Mouse (Mus musculus) MEL (cell line): Measurements from ENCODE around the gene Mrpl49. TPM values are rescaled to one million over a fixed set of nuclear protein-coding genes. Genes with fewer than 3 reads are reported as not detected.

Experiments used
- DNase-seq: peaks from one replicate; pipeline ENCODE4 v3.0.0; 2011; ENCODE audit warnings: low read depth, low spot score
- H3K27ac ChIP-seq: 2 replicates; pipeline ENCODE4 v1.5.1; 2012; ENCODE audit warnings: low read depth, mild to moderate bottlenecking, control low read depth, low read length, moderate library complexity; ENCODE audit not compliant: control insufficient read depth
- H3K27me3 ChIP-seq, 2 experiments: fragments of 150-350 bp in 1 of 2; sonication (generic) in 1 of 2; 2 replicates each; pipeline ENCODE4 v1.6.1; 2012; ENCODE audit warnings: low read length in 2 of 2, mild to moderate bottlenecking in 2 of 2, improper control_type of control experiment in 1 of 2, moderate library complexity in 1 of 2; ENCODE audit not compliant: insufficient read depth in 2 of 2, control insufficient read depth in 1 of 2
- H3K36me3 ChIP-seq, 2 experiments: 2 replicates each; pipeline ENCODE4 v1.6.1; 2012 to 2014; ENCODE audit warnings: low read length in 2 of 2, improper control_type of control experiment in 1 of 2, inconsistent platforms in 1 of 2, mild to moderate bottlenecking in 1 of 2; ENCODE audit not compliant: insufficient read depth in 2 of 2, control insufficient read depth in 1 of 2
- H3K4me1 ChIP-seq, 2 experiments: fragments of 150-350 bp in 1 of 2; sonication (generic) in 1 of 2; 2 replicates each; pipeline ENCODE4 v1.6.1; 2012; ENCODE audit warnings: low read length in 2 of 2, improper control_type of control experiment in 1 of 2, mild to moderate bottlenecking in 1 of 2; ENCODE audit not compliant: insufficient read depth in 2 of 2, control insufficient read depth in 1 of 2
- H3K4me3 ChIP-seq, 2 experiments: fragments of 150-350 bp in 1 of 2; sonication (generic) in 1 of 2; 2 replicates each; pipeline ENCODE4 v1.5.1; 2012; ENCODE audit warnings: low read depth in 2 of 2, low read length in 2 of 2, mild to moderate bottlenecking in 2 of 2, moderate library complexity in 2 of 2, control low read depth in 1 of 2, improper control_type of control experiment in 1 of 2; ENCODE audit not compliant: control insufficient read depth in 1 of 2, insufficient read depth in 1 of 2
- H3K79me2 ChIP-seq: 2 replicates; pipeline ENCODE4 v1.6.1; 2012; ENCODE audit warnings: mild to moderate bottlenecking, low read length, moderate library complexity; ENCODE audit not compliant: control insufficient read depth, poor library complexity, insufficient read depth
- H3K9ac ChIP-seq: 2 replicates; pipeline ENCODE4 v1.6.1; 2012; ENCODE audit warnings: low read depth, mild to moderate bottlenecking, control low read depth, low read length, moderate library complexity; ENCODE audit not compliant: control insufficient read depth, poor library complexity, severe bottlenecking
- H3K9me3 ChIP-seq: fragments of 150-350 bp; sonication (generic); replicated peaks from 2 replicates; pipeline ENCODE4 v1.6.1; 2012; ENCODE audit warnings: mild to moderate bottlenecking, low read length, improper control_type of control experiment, moderate library complexity; ENCODE audit not compliant: insufficient read depth
- CHD1 ChIP-seq: IDR thresholded peaks from 2 replicates; pipeline ENCODE4 v1.6.1; 2012; ENCODE audit warnings: low read depth, mild to moderate bottlenecking, inconsistent platforms, low read length, improper control_type of control experiment
- E2F4 ChIP-seq: IDR thresholded peaks from 2 replicates; pipeline ENCODE4 v1.6.1; 2011; ENCODE audit warnings: low read depth, low read length, improper control_type of control experiment, borderline replicate concordance
- ELF1 ChIP-seq: IDR thresholded peaks from 2 replicates; pipeline ENCODE4 v1.6.1; 2014; ENCODE audit warnings: low read depth, mild to moderate bottlenecking, inconsistent platforms, low read length, improper control_type of control experiment, moderate library complexity
- EP300 ChIP-seq, 2 experiments: IDR thresholded peaks; 2 replicates each; pipeline ENCODE4 v1.6.1; 2011; ENCODE audit warnings: improper control_type of control experiment in 2 of 2, low read length in 2 of 2, low read depth in 1 of 2, mild to moderate bottlenecking in 1 of 2
- ETS1 ChIP-seq: IDR thresholded peaks from 2 replicates; pipeline ENCODE4 v1.6.1; 2012; ENCODE audit warnings: low read depth, mild to moderate bottlenecking, inconsistent platforms, low read length, improper control_type of control experiment, moderate library complexity
- GATA1 ChIP-seq: IDR thresholded peaks from 2 replicates; pipeline ENCODE4 v1.6.1; 2011; ENCODE audit warnings: low read depth, low read length, improper control_type of control experiment
- HCFC1 ChIP-seq: IDR thresholded peaks from 2 replicates; pipeline ENCODE4 v1.6.1; 2012; ENCODE audit warnings: low read depth, mild to moderate bottlenecking, inconsistent platforms, low read length, improper control_type of control experiment, moderate library complexity
- JUND ChIP-seq: IDR thresholded peaks from 2 replicates; pipeline ENCODE4 v1.6.1; 2011; ENCODE audit warnings: low read depth, mild to moderate bottlenecking, improper control_type of control experiment, low read length
- KAT2A ChIP-seq: conservative IDR thresholded peaks from 2 replicates; pipeline ENCODE4 v1.6.1; 2012; ENCODE audit warnings: low read depth, low read length, improper control_type of control experiment, inconsistent platforms
- MAFK ChIP-seq: IDR thresholded peaks from 2 replicates; pipeline ENCODE4 v1.6.1; 2011; ENCODE audit warnings: low read depth, mild to moderate bottlenecking, low read length, improper control_type of control experiment, borderline replicate concordance
- MEF2A ChIP-seq: IDR thresholded peaks from 2 replicates; pipeline ENCODE4 v1.6.1; 2014; ENCODE audit warnings: low read depth, mild to moderate bottlenecking, inconsistent platforms, low read length, improper control_type of control experiment; ENCODE audit not compliant: poor library complexity, insufficient replicate concordance, severe bottlenecking; ENCODE audit errors: extremely low read depth
- POLR2A ChIP-seq, 2 experiments: IDR thresholded peaks; 2 replicates each; pipeline ENCODE4 v1.6.1; 2011 to 2012; ENCODE audit warnings: low read length in 2 of 2, mild to moderate bottlenecking in 2 of 2, control low read depth in 1 of 2, improper control_type of control experiment in 1 of 2, low read depth in 1 of 2, moderate library complexity in 1 of 2; ENCODE audit not compliant: control insufficient read depth in 1 of 2, insufficient read depth in 1 of 2, poor library complexity in 1 of 2
- RAD21 ChIP-seq: IDR thresholded peaks from 2 replicates; pipeline ENCODE4 v1.6.1; 2011; ENCODE audit warnings: mild to moderate bottlenecking, low read depth, low read length, improper control_type of control experiment
- RCOR1 ChIP-seq: IDR thresholded peaks from 2 replicates; pipeline ENCODE4 v1.6.1; 2012; ENCODE audit warnings: low read depth, mild to moderate bottlenecking, inconsistent platforms, low read length, improper control_type of control experiment
- TAL1 ChIP-seq: IDR thresholded peaks from 2 replicates; pipeline ENCODE4 v1.6.1; 2012; ENCODE audit warnings: mild to moderate bottlenecking, inconsistent platforms, low read length, moderate library complexity, mixed read lengths
- TBP ChIP-seq: IDR thresholded peaks from 2 replicates; pipeline ENCODE4 v1.8.0; 2011; ENCODE audit warnings: low read depth, low read length, improper control_type of control experiment
- TCF12 ChIP-seq: IDR thresholded peaks from 2 replicates; pipeline ENCODE4 v1.6.1; 2014; ENCODE audit warnings: low read depth, mild to moderate bottlenecking, inconsistent platforms, low read length, improper control_type of control experiment, moderate library complexity
- UBTF ChIP-seq: IDR thresholded peaks from 2 replicates; pipeline ENCODE4 v1.6.1; 2012; ENCODE audit warnings: low read depth, mild to moderate bottlenecking, inconsistent platforms, low read length, improper control_type of control experiment, moderate library complexity, borderline replicate concordance; ENCODE audit not compliant: insufficient read depth
- USF1 ChIP-seq: IDR thresholded peaks from 2 replicates; pipeline ENCODE4 v1.6.1; 2014; ENCODE audit warnings: low read depth, mild to moderate bottlenecking, inconsistent platforms, low read length, improper control_type of control experiment, moderate library complexity
- USF2 ChIP-seq, 2 experiments: IDR thresholded peaks; 2 replicates each; pipeline ENCODE4 v1.6.1; 2011 to 2012; ENCODE audit warnings: improper control_type of control experiment in 2 of 2, low read length in 2 of 2, borderline replicate concordance in 1 of 2, inconsistent platforms in 1 of 2, low read depth in 1 of 2, mild to moderate bottlenecking in 1 of 2; ENCODE audit not compliant: insufficient read depth in 1 of 2
- ZC3H11A ChIP-seq: IDR thresholded peaks from 2 replicates; pipeline ENCODE4 v1.6.1; 2012; ENCODE audit warnings: low read depth, mild to moderate bottlenecking, inconsistent platforms, low read length, improper control_type of control experiment
- ZKSCAN1 ChIP-seq: IDR thresholded peaks from 2 replicates; pipeline ENCODE4 v1.6.1; 2012; ENCODE audit warnings: low read depth, mild to moderate bottlenecking, inconsistent platforms, low read length, improper control_type of control experiment, moderate library complexity
- ZNF384 ChIP-seq: IDR thresholded peaks from 2 replicates; pipeline ENCODE4 v1.6.1; 2012; ENCODE audit warnings: low read depth, mild to moderate bottlenecking, inconsistent platforms, low read length, improper control_type of control experiment
- polyA plus RNA-seq, 2 experiments: library from polyadenylated mRNA; stranded (reverse) in 1 of 2; unstranded in 1 of 2; fragments of >175 nt in 1 of 2; fragments of >200 nt in 1 of 2; gene quantifications; 2 replicates each; pipeline versions ENCODE4 v1.2.1 to v1.2.4; 2012; ENCODE audit warnings: low replicate concordance in 2 of 2, low read depth in 1 of 2; ENCODE audit not compliant: insufficient read length in 2 of 2, insufficient read depth in 1 of 2, missing spikeins in 1 of 2
- total RNA-seq: library from RNA; depleted of rRNA; stranded (reverse); fragments of 300-350 nt; gene quantifications from 2 replicates; pipeline ENCODE4 v1.2.3, GENCODE M21; 2012

The Mrpl49 gene
- total and polyA plus RNA-seq, 3 experiments = 81.6 to 98.7 TPM; not detected in 1

- no peak overlapping the region for H3K27ac ChIP-seq
Observed at GRCm38 (mm10) chr19:6030520-6031280, 26.9 kb downstream of the Mrpl49 start.

DNA sequence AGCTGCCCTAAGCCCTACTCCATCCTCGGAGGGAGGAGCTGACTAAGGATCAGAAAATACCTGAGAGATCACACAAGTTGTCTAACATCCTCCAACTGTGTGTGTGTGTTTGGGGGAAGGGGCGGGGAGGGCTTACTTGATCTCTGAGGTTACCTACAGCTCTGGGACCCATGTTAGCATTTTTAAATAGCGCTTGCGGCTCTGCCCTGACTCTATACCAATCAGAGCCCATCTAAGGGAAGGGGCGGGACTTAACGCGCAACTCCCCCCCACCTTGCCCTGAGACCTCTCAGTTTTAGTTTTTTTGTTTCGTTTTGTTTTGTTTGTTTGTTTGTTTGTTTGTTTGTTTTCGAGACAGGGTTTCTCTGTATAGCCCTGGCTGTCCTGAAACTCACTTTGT lies 28.2 kb downstream of the Mrpl49 start:
- H3K9ac ChIP-seq = no peak overlapping the region
- no peaks in the 10 kb centered on the region for H3K79me2 ChIP-seq
- H3K36me3 ChIP-seq = peaks cover 0 to 4% of the 10 kb centered on the region in 2 experiments; a peak in 1 of 4 replicates
- peaks cover 0 to 10% of the 10 kb centered on the region in 2 experiments; a peak in 3 of 4 replicates for H3K4me1 ChIP-seq
- H3K9me3 ChIP-seq = no peaks in the 10 kb centered on the region
- no peak overlapping the region for H3K4me3 ChIP-seq
- TF ChIP-seq USF1 (no peak), KAT2A (no peak), EP300 (IDR thresholded peaks at IDR 0.05; ENCODE audit: low read depth in 1 of 2, low read length in 2 of 2) (no peak), HCFC1 (no peak), ZKSCAN1 (no peak), CHD1 (no peak)
- DNase-seq = no peak
- H3K27ac ChIP-seq = no peak overlapping the region
- peaks cover 2% of the 10 kb centered on the region in 2 experiments; a peak in 3 of 4 replicates for H3K27me3 ChIP-seq

More at GRCm38 (mm10) chr19:6030520-6031280, 26.9 kb downstream of the Mrpl49 start:
- H3K79me2 ChIP-seq = no peaks in the 10 kb centered on the region
- H3K9ac ChIP-seq = no peak overlapping the region
- no peaks in the 10 kb centered on the region for H3K9me3 ChIP-seq
- peaks cover 2% of the 10 kb centered on the region in 2 experiments; a peak in 2 of 4 replicates for H3K27me3 ChIP-seq
- H3K4me3 ChIP-seq = no peak overlapping the region
- peaks cover 0 to 4% of the 10 kb centered on the region in 2 experiments; a peak in 1 of 4 replicates for H3K36me3 ChIP-seq
- DNase-seq = peak; percentile 40
- TF ChIP-seq RCOR1 = peak; percentile 86
- TF ChIP-seq ETS1 = no peak
- TF ChIP-seq ZNF384 = 0 out of 2 replicates have a peak, but pooled peaks have one; percentile 9
- peak; percentile 25; the same call in 1 of the 2 replicates for TF ChIP-seq TCF12
- TF ChIP-seq EP300 (IDR thresholded peaks at IDR 0.05; ENCODE audit: low read depth in 1 of 2, low read length in 2 of 2) = peak in 1 of 2 experiments; percentile 56; a peak in 2 of 4 replicates
- peaks cover 0 to 10% of the 10 kb centered on the region in 2 experiments; a peak in 3 of 4 replicates for H3K4me1 ChIP-seq

DNA sequence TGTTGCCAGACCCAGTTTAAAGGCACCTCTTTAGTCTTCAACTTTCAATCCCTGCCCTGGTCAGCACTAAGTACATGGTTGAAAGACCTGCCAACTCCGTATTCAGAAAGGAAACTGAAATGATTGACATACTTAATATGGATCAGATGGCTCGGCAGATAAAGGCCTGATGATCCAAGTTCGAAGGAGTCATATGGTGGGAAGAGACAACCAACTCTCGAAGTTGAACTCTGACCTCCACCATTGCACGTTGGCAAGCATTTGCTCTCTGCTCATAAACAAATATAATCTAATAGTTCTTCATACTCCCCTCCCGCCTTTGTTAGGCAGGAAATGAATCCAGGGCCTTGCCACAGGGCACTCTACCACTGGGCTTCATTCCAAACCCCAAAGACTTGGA lies 28.6 kb downstream of the Mrpl49 start:
- peaks cover 0 to 10% of the 10 kb centered on the region in 2 experiments; a peak in 3 of 4 replicates for H3K4me1 ChIP-seq
- no peaks in the 10 kb centered on the region for H3K9me3 ChIP-seq
- H3K4me3 ChIP-seq = no peak overlapping the region
- H3K79me2 ChIP-seq = no peaks in the 10 kb centered on the region
- peaks cover 0 to 4% of the 10 kb centered on the region in 2 experiments; a peak in 1 of 4 replicates for H3K36me3 ChIP-seq
- TF ChIP-seq GATA1 (no peak), MEF2A (no peak), RAD21 (no peak), E2F4 (no peak), USF2 (IDR thresholded peaks at IDR 0.05; ENCODE audit: borderline replicate concordance in 1 of 2, insufficient read depth in 1 of 2, low read depth in 1 of 2, low read length in 2 of 2) (no peak), EP300 (IDR thresholded peaks at IDR 0.05; ENCODE audit: low read depth in 1 of 2, low read length in 2 of 2) (no peak), ELF1 (no peak), ZC3H11A (no peak), MAFK (no peak), TAL1 (no peak), POLR2A (IDR thresholded peaks at IDR 0.05; ENCODE audit: control insufficient read depth in 1 of 2, insufficient read depth in 1 of 2, low read depth in 1 of 2, low read length in 2 of 2, poor library complexity in 1 of 2) (no peak), UBTF (no peak), ETS1 (no peak), JUND (no peak), TBP (no peak), RCOR1 (no peak)
- TF ChIP-seq, all 39 proteins: peak for 0
- DNase-seq = no peak
- peaks cover 2% of the 10 kb centered on the region in 2 experiments; a peak in 3 of 4 replicates for H3K27me3 ChIP-seq
- no peak overlapping the region for H3K27ac ChIP-seq
- no peak overlapping the region for H3K9ac ChIP-seq
